Mouse (Mus musculus): ENCODE measurements at regions not wholly inside any gene's neighbourhood (a gene's known extent, or its start where the extent isn't known, plus 50 kb on each side); places are given as distances from the start of the nearest gene placed in this dataset.

DNA sequence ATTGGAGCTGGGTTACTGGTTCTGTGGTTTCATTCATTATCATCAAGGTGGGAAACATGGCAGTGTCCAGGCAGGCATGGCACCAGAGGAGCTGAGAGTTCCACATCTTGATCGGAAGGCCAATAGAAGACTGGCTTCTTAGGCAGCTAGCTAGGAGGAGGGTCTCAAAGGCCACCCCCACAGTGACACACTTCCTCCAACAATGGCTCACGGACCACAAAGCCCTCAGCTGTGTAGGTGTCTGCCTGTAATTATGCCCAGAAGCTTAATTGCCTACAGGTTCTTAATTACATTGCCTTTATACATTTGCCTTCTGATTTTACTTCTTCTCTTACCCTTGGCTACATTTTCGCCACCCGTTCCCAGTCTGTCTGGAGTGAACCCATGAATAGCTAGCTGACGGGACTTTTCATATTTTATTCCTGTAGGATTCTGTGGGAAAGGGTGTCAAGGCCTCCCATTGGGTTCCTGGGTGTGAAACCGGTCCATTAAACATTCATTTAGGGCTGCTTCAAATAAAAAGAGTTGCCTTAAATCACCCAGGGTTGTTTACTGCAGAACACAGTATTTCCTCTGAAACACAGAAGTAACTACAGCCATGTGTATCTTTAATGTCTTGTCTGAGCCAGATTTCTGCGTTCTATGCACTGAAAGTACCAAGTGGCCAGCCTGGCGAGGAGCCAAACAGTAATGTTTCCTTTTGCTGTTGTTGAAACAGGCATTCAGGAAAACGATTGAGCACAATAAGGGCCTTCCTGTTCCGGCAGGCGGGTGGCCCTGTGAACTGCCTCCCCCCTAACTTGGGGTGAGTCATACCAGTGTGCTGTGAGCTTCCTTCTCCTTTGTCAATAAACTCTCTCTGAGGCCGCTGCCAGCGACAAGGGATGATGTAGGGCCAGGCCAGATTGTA, 82.4 kb upstream of the Gm9747 start:
- no peak overlapping the region for H3K4me3 ChIP-seq (replicated peaks in 1 of 3; ENCODE audit: low read depth in 2 of 3, low read length in 2 of 3, poor library complexity in 1 of 3)
- TF ChIP-seq POLR2A (IDR thresholded peaks at IDR 0.05; ENCODE audit: low read depth, low read length) (no peak), TCF12 (IDR thresholded peaks at IDR 0.05; ENCODE audit: low read depth, low read length) (no peak), RAD21 (IDR thresholded peaks at IDR 0.05; ENCODE audit: low read depth, low read length) (no peak), NELFE (IDR thresholded peaks at IDR 0.05; ENCODE audit: low read depth, low read length) (no peak), BHLHE40 (IDR thresholded peaks at IDR 0.05; ENCODE audit: low read depth, low read length) (no peak), MAZ (IDR thresholded peaks at IDR 0.05; ENCODE audit: low read depth, low read length) (no peak), IRF4 (IDR thresholded peaks at IDR 0.05; ENCODE audit: low read depth, low read length) (no peak), MEF2A (IDR thresholded peaks at IDR 0.05; ENCODE audit: borderline replicate concordance, low read depth, low read length) (no peak), UBTF (IDR thresholded peaks at IDR 0.05; ENCODE audit: low read depth, low read length) (no peak), CHD1 (IDR thresholded peaks at IDR 0.05; ENCODE audit: low read depth, low read length) (no peak), MYC (IDR thresholded peaks at IDR 0.05; ENCODE audit: low read depth, low read length) (no peak), ZC3H11A (IDR thresholded peaks at IDR 0.05; ENCODE audit: low read depth, low read length) (no peak)
- no peak for DNase-seq (ENCODE audit: extremely low read depth)

GRCm38 (mm10) chr1:82155961-82156360, 77.0 kb upstream of the Gm9747 start:
- H3K79me2 ChIP-seq (replicated peaks; ENCODE audit: control insufficient read depth, extremely low read depth, insufficient read depth, poor library complexity, severe bottlenecking), result no peaks in the 10 kb centered on the region
- H3K27ac ChIP-seq (ENCODE audit: insufficient read depth, low read depth), result no peak overlapping the region
- no peak overlapping the region for H3K9ac ChIP-seq (ENCODE audit: insufficient read depth, low read depth)
- in situ Hi-C loops (cut with MboI; ENCODE audit: low pct_ligation_motif_present, low pct_unique_long_range_greater_than_20kb, low sequenced_read_pairs) (no loop called here), dilution Hi-C loops (cut with MboI; ENCODE audit: extremely low pct_ligation_motif_present, extremely low pct_unique_long_range_greater_than_20kb, low sequenced_read_pairs) (no loop called here)
- no peaks in the 10 kb centered on the region for H3K27me3 ChIP-seq (replicated peaks)
- H3K9me3 ChIP-seq (replicated peaks; ENCODE audit: low read length), result no peaks in the 10 kb centered on the region
- H3K36me3 ChIP-seq (replicated peaks in 1 of 2; ENCODE audit: control insufficient read depth in 1 of 2, insufficient read depth in 1 of 2, low read length in 1 of 2), result no peaks in the 10 kb centered on the region
- no peak overlapping the region for H3K4me3 ChIP-seq (replicated peaks in 1 of 3; ENCODE audit: low read depth in 2 of 3, low read length in 2 of 3, poor library complexity in 1 of 3)
- DNase-seq (ENCODE audit: extremely low read depth), result no peak
- TF ChIP-seq JUN (IDR thresholded peaks at IDR 0.05; ENCODE audit: insufficient read depth, low read depth, low read length), result no peak
- no peak for TF ChIP-seq ZC3H11A (IDR thresholded peaks at IDR 0.05; ENCODE audit: low read depth, low read length)
- TF ChIP-seq PAX5 (IDR thresholded peaks at IDR 0.05; ENCODE audit: low read length), result no peak
- TF ChIP-seq RCOR1 (conservative IDR thresholded peaks at IDR 0.05; ENCODE audit: low read depth, low read length), result no peak
- TF ChIP-seq MAX (IDR thresholded peaks at IDR 0.05; ENCODE audit: low read length), result no peak
- no peak for TF ChIP-seq NELFE (IDR thresholded peaks at IDR 0.05; ENCODE audit: low read depth, low read length)
- no peak for TF ChIP-seq CTCF (conservative IDR thresholded peaks at IDR 0.05 in 1 of 2, IDR thresholded peaks at IDR 0.05 in 1 of 2; ENCODE audit: low read depth in 2 of 2, low read length in 2 of 2)
- TF ChIP-seq UBTF (IDR thresholded peaks at IDR 0.05; ENCODE audit: low read depth, low read length), result no peak
- no peak for TF ChIP-seq JUND (conservative IDR thresholded peaks at IDR 0.05; ENCODE audit: low read depth, low read length)
- H3K4me2 ChIP-seq (ENCODE audit: insufficient read depth, low read depth, poor library complexity, severe bottlenecking), result no peak overlapping the region
- H3K4me1 ChIP-seq (ENCODE audit: control insufficient read depth in 1 of 2, insufficient read depth in 2 of 2), result no peaks in the 10 kb centered on the region

More for the DNA sequence above, 82.4 kb upstream of the Gm9747 start:
- Histone ChIP-seq H3K27me3 (replicated peaks) (no peaks in the 10 kb centered on the region), H3K9ac (ENCODE audit: insufficient read depth, low read depth) (no peak overlapping the region), H3K4me1 (ENCODE audit: control insufficient read depth in 1 of 2, insufficient read depth in 2 of 2) (no peaks in the 10 kb centered on the region), H3K79me2 (replicated peaks; ENCODE audit: control insufficient read depth, extremely low read depth, insufficient read depth, poor library complexity, severe bottlenecking) (no peaks in the 10 kb centered on the region), H3K27ac (ENCODE audit: insufficient read depth, low read depth) (no peak overlapping the region), H3K9me3 (replicated peaks; ENCODE audit: low read length) (no peaks in the 10 kb centered on the region), H3K36me3 (replicated peaks in 1 of 2; ENCODE audit: control insufficient read depth in 1 of 2, insufficient read depth in 1 of 2, low read length in 1 of 2) (no peaks in the 10 kb centered on the region), H3K4me2 (ENCODE audit: insufficient read depth, low read depth, poor library complexity, severe bottlenecking) (no peak overlapping the region)
- in situ Hi-C loops (cut with MboI; ENCODE audit: low pct_ligation_motif_present, low pct_unique_long_range_greater_than_20kb, low sequenced_read_pairs), result no loop called here
- dilution Hi-C loops (cut with MboI; ENCODE audit: extremely low pct_ligation_motif_present, extremely low pct_unique_long_range_greater_than_20kb, low sequenced_read_pairs), result no loop called here

Measured in CH12.LX (cell line).